Mouse (Mus musculus) adrenal gland, adult 10 weeks (tissue): ENCODE data around the gene Gm3488. TPM values are rescaled to one million over a fixed set of nuclear protein-coding genes. Genes with fewer than 3 reads are reported as not detected.

Experiments
- polyA plus RNA-seq: library from polyadenylated mRNA; stranded (reverse); fragments of 350-450 nt; fragmentation: Illumina TruSeq; extraction: RNeasy Lipid Tissue Mini Kit (QIAGEN cat#74804); gene quantifications from one replicate; pipeline ENCODE4 v1.2.3, GENCODE M21; 2014; ENCODE audit warnings: low read depth, low replicate concordance

Gene Gm3488
- 0.47 TPM for polyA plus RNA-seq

GRCm38 (mm10) chr14:5501374-5501773 is at the start of gene Gm3488:
Gene Gm3488 (plus strand): TSS chr14:5501674.

GRCm38 (mm10) chr14:5455367-5455766 is 46.1 kb upstream of the Gm3488 start, which contains the start of gene Gm3194:
Gene Gm3194 (minus strand): TSS chr14:5455467.

GRCm38 (mm10) chr14:5477730-5478129 is 23.7 kb upstream of the Gm3488 start, which contains the start of gene Gm8246:
Gene Gm8246 (minus strand): TSS chr14:5477830.

GRCm38 (mm10) chr14:5483907-5484306 is 17.6 kb upstream of the Gm3488 start, which contains the start of gene Gm3187:
Gene Gm3187 (plus strand): TSS chr14:5484207.

GRCm38 (mm10) chr14:5538196-5538595 is 36.7 kb downstream of the Gm3488 start, which contains the start of gene Gm3532:
Gene Gm3532 (plus strand): TSS chr14:5538496.

Other genes starting within 250 kb of the Gm3488 start
- not detected for gene Gm3526, start 241.1 kb upstream of the Gm3488 start, polyA plus RNA-seq
- gene Gm3542, start 166.7 kb upstream of the Gm3488 start, polyA plus RNA-seq: not detected
- gene Gm3500, start 112.6 kb upstream of the Gm3488 start, polyA plus RNA-seq: 0.58 TPM
- gene Gm3194, start 46.2 kb upstream of the Gm3488 start, polyA plus RNA-seq: not detected
- gene Gm8246, start 23.8 kb upstream of the Gm3488 start, polyA plus RNA-seq: not detected
- not detected for gene Gm3187, start 17.5 kb upstream of the Gm3488 start, polyA plus RNA-seq
- not detected for gene Gm3532, start 36.8 kb downstream of the Gm3488 start, polyA plus RNA-seq
- gene Gm8265, start 131.4 kb downstream of the Gm3488 start, polyA plus RNA-seq: not detected
- gene Gm9603, start 185.8 kb downstream of the Gm3488 start, polyA plus RNA-seq: not detected
- gene Gm3373, start 239.9 kb downstream of the Gm3488 start, polyA plus RNA-seq: not detected